Mouse (Mus musculus) midbrain, embryonic 10.5 days (tissue): Measurements from ENCODE around the gene Myh7. TPM values are rescaled to one million over a fixed set of nuclear protein-coding genes. Genes with fewer than 3 reads are reported as not detected.
"Not testable (repeated sequence)": the region's sequence is repeated elsewhere in the genome, so short reads cannot be mapped to it uniquely, and the experiment has no call there.

ENCODE experiments used
- DNase-seq: peaks from one replicate; pipeline ENCODE4 v3.0.0-alpha.2; 2017; ENCODE audit warnings: low spot score
- H3K27ac ChIP-seq: fragments of 300-500 bp; sonication (generic); replicated peaks from 2 replicates; pipeline ENCODE4 v1.5.1; 2016; ENCODE audit warnings: mild to moderate bottlenecking
- H3K27me3 ChIP-seq: fragments of 300-500 bp; sonication (generic); 2 replicates; pipeline ENCODE4 v1.6.1; 2016; ENCODE audit warnings: low read depth, mild to moderate bottlenecking; ENCODE audit not compliant: poor library complexity, severe bottlenecking
- H3K36me3 ChIP-seq: fragments of 300-500 bp; sonication (generic); 2 replicates; pipeline ENCODE4 v1.6.1; 2016; ENCODE audit warnings: mild to moderate bottlenecking, moderate library complexity
- H3K4me1 ChIP-seq: fragments of 300-500 bp; sonication (generic); 2 replicates; pipeline ENCODE4 v1.6.1; 2016
- H3K4me3 ChIP-seq: fragments of 300-500 bp; sonication (generic); 2 replicates; pipeline ENCODE4 v1.5.1; 2016; ENCODE audit warnings: mild to moderate bottlenecking, moderate library complexity
- H3K9me3 ChIP-seq: fragments of 300-500 bp; sonication (generic); replicated peaks from 2 replicates; pipeline ENCODE4 v1.6.1; 2016; ENCODE audit warnings: mild to moderate bottlenecking
- WGBS: fragments of 180-500 bp; shearing (Covaris S2); methylation state at CpG from one replicate; pipeline ENCODE4 v1.1.7; 2016; 5-methylcytosine and 5-hydroxymethylcytosine counted together
- polyA plus RNA-seq: library from polyadenylated mRNA; unstranded; fragments of >200 nt; fragmentation: Nextera tagmentation; extraction: Ambion mirVana; gene quantifications from 2 replicates; pipeline ENCODE4 v1.2.1, GENCODE M21; 2016

The Myh7 gene
- polyA plus RNA-seq, 1 experiment from 2014 or later = 0.96 TPM

DNA sequence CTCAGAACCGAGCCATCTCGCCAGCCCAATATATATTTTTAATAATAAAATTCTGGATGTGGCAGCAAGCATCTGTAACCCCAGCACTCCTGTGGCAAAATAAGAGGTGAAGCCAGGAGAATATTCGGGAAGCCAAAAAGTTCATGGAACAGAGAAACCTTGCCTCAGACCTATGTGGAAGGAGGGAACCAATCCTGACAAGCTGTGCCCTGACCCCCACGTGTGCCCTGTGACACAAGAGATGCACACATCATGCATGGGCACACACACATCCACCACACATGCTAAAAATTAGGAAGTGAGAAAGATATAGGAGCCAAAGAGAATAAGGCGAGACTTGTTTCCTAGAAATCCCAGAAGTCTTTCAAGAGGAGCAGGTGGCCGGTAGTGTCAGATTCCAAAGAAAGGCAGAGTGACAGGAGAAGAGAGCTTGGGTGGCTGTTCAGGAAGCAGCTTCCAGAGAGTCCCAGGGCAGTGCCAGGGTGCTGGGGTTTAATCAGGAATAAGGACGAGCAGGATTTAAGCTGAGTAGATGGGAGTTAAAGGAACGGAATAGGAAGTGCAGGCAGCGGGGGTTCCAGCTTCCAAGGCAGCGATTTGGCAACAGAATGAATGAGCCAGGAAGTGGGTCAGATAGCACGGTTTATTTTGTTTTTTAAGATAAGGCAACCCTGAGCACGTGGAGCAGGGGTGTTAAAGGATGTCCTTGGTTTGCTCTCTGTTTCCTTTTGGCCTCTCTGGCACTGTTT lies 7.7 kb upstream of the Myh7 start:
- no peak overlapping the region; the same call in 1 of the 2 replicates for H3K27ac ChIP-seq
- H3K4me1 ChIP-seq = peaks cover 32% of the 10 kb centered on the region
- H3K4me3 ChIP-seq = no peak overlapping the region
- H3K36me3 ChIP-seq = no peaks in the 10 kb centered on the region
- 57% methylated on average over 12 of the region's 12 CpGs for WGBS
- peaks cover 3% of the 10 kb centered on the region; the same call in 1 of the 2 replicates for H3K9me3 ChIP-seq
- no peaks in the 10 kb centered on the region for H3K27me3 ChIP-seq
- DNase-seq = no peak

GRCm38 (mm10) chr14:55001446-55001845 lies 7.0 kb upstream of the Myh7 start:
- H3K4me1 ChIP-seq = peaks cover 38% of the 10 kb centered on the region
- H3K27me3 ChIP-seq = no peaks in the 10 kb centered on the region
- no peak overlapping the region for H3K4me3 ChIP-seq
- H3K27ac ChIP-seq = no peak overlapping the region
- H3K36me3 ChIP-seq = no peaks in the 10 kb centered on the region
- DNase-seq = no peak
- WGBS = 97% methylated on average over 2 of the region's 2 CpGs
- peaks cover 3% of the 10 kb centered on the region; the same call in 1 of the 2 replicates for H3K9me3 ChIP-seq

GRCm38 (mm10) chr14:55000814-55001213 lies 6.4 kb upstream of the Myh7 start:
- WGBS = 89% methylated on average over 6 of the region's 6 CpGs
- no peaks in the 10 kb centered on the region for H3K27me3 ChIP-seq
- no peak overlapping the region for H3K4me3 ChIP-seq
- no peaks in the 10 kb centered on the region for H3K36me3 ChIP-seq
- H3K9me3 ChIP-seq = peaks cover 3% of the 10 kb centered on the region; the same call in 1 of the 2 replicates
- H3K4me1 ChIP-seq = peaks cover 45% of the 10 kb centered on the region
- DNase-seq = no peak
- no peak overlapping the region for H3K27ac ChIP-seq

DNA sequence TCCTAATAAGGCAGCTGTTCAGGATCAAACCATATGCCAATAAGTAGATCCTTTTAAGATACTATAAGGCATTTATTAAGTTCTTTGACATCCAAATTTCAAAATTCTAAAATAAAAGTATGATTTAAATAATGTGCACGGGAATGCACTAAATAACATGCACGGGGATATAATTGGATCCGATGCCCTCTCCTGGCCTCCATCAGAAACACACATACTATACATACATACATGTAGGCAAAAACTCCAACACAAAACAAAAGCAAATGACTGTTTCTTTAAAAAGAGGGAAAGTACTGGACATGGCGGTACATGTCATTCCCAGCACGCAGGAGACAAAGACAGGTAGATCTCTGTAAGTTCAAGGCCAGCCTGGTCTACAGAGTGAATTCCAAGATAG lies 5.4 kb upstream of the Myh7 start:
- WGBS = 90% methylated on average over 5 of the region's 5 CpGs
- not testable (repeated sequence) for H3K27ac ChIP-seq, H3K4me3 ChIP-seq, H3K9me3 ChIP-seq, DNase-seq, H3K27me3 ChIP-seq, H3K36me3 ChIP-seq
- H3K4me1 ChIP-seq = peaks cover 52% of the 10 kb centered on the region

DNA sequence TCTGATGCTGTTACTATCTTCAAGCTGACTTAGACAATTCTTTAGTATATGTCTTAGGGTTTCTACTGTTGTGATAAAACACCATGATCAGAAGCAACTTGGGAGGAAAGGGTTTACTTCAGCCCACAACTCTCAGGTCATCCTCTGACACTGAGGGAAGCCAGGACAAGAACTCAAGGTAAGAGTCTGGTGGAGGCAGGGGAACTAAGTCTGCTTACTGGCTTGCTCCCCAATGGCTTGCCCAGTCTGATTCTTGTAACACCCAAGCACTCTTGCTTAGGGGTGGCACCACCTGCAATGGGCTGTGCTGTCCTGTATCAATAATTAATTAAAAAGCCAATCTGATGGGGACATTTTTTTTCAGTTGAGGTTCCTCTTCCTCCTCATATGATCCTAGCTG lies 4.3 kb upstream of the Myh7 start:
- Histone ChIP-seq H3K4me3 (no peak overlapping the region), H3K27me3 (peaks cover 3% of the 10 kb centered on the region; the same call in 1 of the 2 replicates), H3K4me1 (peaks cover 52% of the 10 kb centered on the region), H3K36me3 (no peaks in the 10 kb centered on the region), H3K27ac (no peak overlapping the region), H3K9me3 (peaks cover 3% of the 10 kb centered on the region; the same call in 1 of the 2 replicates)
- no peak for DNase-seq

DNA sequence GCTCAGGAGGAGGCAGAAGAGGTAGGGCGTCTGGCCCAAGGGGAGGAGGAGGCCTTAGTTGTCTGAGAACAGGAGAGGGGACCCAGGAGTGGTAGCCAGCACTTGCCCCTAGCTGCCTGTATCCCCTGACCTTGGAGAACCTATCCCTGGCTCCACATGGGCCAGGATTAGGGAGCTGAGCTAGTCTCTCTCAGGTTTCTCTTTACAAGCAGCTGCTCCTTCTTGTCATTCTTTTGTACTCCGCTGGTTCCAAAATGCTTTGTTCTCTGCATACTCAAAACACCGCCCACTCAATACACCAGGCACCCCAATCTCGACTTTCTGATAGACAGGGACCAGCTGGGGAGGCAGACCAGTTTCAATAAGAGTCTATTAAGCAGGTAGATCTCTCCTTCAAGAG lies 2.9 kb upstream of the Myh7 start:
- Histone ChIP-seq H3K36me3 (no peaks in the 10 kb centered on the region), H3K4me3 (no peak overlapping the region), H3K9me3 (peaks cover 3% of the 10 kb centered on the region; the same call in 1 of the 2 replicates), H3K4me1 (peaks cover 53% of the 10 kb centered on the region), H3K27me3 (peaks cover 16% of the 10 kb centered on the region), H3K27ac (peak overlapping the region; percentile 91)
- peak; percentile 27 for DNase-seq
- 24% methylated on average over 4 of the region's 4 CpGs for WGBS

DNA sequence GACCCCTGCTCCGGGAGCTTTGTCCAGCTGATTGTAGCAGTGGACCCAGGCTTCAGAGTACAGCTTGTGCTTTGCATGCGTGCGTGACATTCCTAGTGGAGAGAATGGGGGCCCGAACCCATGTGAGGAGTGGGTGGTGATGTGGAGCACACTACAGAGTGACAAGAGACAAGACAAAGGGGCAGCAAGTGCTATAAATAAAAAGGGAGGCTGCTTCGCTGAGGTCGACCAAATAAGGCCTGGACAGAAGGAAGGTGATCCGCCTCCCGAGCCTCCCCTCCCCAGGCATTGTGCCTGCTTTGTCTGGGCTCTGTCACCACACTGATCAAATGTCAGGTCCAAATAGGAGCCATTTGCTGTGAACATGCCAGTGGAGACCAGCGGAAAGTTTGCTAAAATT lies 2.4 kb upstream of the Myh7 start:
- Histone ChIP-seq H3K9me3 (peaks cover 3% of the 10 kb centered on the region; the same call in 1 of the 2 replicates), H3K27ac (peak overlapping the region; percentile 91), H3K4me3 (no peak overlapping the region), H3K36me3 (no peaks in the 10 kb centered on the region), H3K4me1 (peaks cover 52% of the 10 kb centered on the region), H3K27me3 (peaks cover 21% of the 10 kb centered on the region)
- WGBS = 45% methylated on average over 9 of the region's 9 CpGs
- DNase-seq = peak; percentile 34

GRCm38 (mm10) chr14:54995457-54996138 lies 1.2 kb upstream of the Myh7 start:
- 22% methylated on average over 14 of the region's 14 CpGs for WGBS
- H3K4me1 ChIP-seq = peaks cover 52% of the 10 kb centered on the region
- H3K27me3 ChIP-seq = peaks cover 21% of the 10 kb centered on the region
- H3K9me3 ChIP-seq = no peaks in the 10 kb centered on the region
- DNase-seq = peak; percentile 77
- peak overlapping the region; percentile 91 for H3K27ac ChIP-seq
- H3K36me3 ChIP-seq = no peaks in the 10 kb centered on the region
- H3K4me3 ChIP-seq = peak overlapping the region; percentile 33; the same call in 1 of the 2 replicates

DNA sequence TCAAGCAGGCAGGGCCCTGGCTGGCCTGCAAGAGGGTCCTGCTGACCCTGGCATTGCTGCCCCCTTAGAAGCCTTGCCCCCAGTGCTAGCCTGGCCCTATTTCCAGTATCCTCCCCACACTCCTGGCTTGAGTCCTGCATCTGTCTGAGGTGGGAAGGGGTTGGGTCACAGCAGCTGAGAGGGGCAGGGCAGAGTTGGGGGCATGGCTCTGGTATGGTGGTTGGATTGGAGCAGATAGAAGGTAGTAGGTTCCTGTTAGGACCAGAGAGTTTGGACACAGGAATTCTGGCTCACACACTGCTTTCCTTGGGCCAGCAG lies 402 bp upstream of the Myh7 start:
- peak; percentile 36 for DNase-seq
- H3K9me3 ChIP-seq = no peaks in the 10 kb centered on the region
- peak overlapping the region; percentile 91 for H3K27ac ChIP-seq
- H3K4me1 ChIP-seq = peaks cover 52% of the 10 kb centered on the region
- H3K27me3 ChIP-seq = peaks cover 21% of the 10 kb centered on the region
- peak overlapping the region; percentile 33; the same call in 1 of the 2 replicates for H3K4me3 ChIP-seq
- H3K36me3 ChIP-seq = no peaks in the 10 kb centered on the region

- Histone ChIP-seq H3K4me3 (no peak overlapping the region), H3K36me3 (no peaks in the 10 kb centered on the region), H3K27ac (peak overlapping the region; percentile 91), H3K4me1 (peaks cover 52% of the 10 kb centered on the region), H3K9me3 (no peaks in the 10 kb centered on the region), H3K27me3 (peaks cover 21% of the 10 kb centered on the region)
- DNase-seq = no peak
- 69% methylated on average over 10 of the region's 10 CpGs for WGBS
Observed at GRCm38 (mm10) chr14:54993636-54994035, 790 bp downstream of the Myh7 start.

- H3K4me1 ChIP-seq = peaks cover 47% of the 10 kb centered on the region
- DNase-seq = no peak
- WGBS = 93% methylated on average over 10 of the region's 10 CpGs
Observed at GRCm38 (mm10) chr14:54992196-54992595, 2.2 kb downstream of the Myh7 start.

GRCm38 (mm10) chr14:54989886-54990441 lies 4.5 kb downstream of the Myh7 start:
- Histone ChIP-seq H3K27ac (no peak overlapping the region), H3K27me3 (peaks cover 21% of the 10 kb centered on the region), H3K4me3 (no peak overlapping the region), H3K4me1 (peaks cover 24% of the 10 kb centered on the region), H3K36me3 (no peaks in the 10 kb centered on the region), H3K9me3 (no peaks in the 10 kb centered on the region)
- DNase-seq = no peak
- 88% methylated on average over 8 of the region's 8 CpGs for WGBS

More at GRCm38 (mm10) chr14:54992196-54992595, 2.2 kb downstream of the Myh7 start:
- no peaks in the 10 kb centered on the region for H3K36me3 ChIP-seq
- H3K9me3 ChIP-seq = no peaks in the 10 kb centered on the region
- peaks cover 21% of the 10 kb centered on the region for H3K27me3 ChIP-seq
- H3K4me3 ChIP-seq = no peak overlapping the region
- H3K27ac ChIP-seq = no peak overlapping the region

DNA sequence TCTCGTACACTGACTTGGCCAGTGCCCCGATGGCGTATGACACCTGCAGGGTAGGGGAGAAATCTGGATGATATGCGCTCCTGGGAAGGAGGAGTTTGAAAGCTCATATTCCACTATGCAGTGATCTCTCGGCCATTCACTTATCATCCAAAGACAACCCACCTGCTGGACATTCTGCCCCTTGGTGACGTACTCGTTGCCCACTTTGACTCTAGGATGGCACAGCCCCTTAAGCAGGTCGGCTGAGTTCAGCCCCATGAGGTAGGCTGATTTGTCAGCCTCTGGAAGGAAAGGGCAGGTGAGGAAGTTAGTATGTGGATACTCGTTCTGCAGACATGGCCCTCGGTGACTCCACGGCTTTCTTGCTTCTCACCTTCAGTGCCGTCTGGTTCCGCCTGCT lies 5.5 kb downstream of the Myh7 start:
- H3K4me1 ChIP-seq = peaks cover 13% of the 10 kb centered on the region
- H3K27me3 ChIP-seq = peaks cover 20% of the 10 kb centered on the region
- no peak overlapping the region for H3K4me3 ChIP-seq
- no peaks in the 10 kb centered on the region for H3K9me3 ChIP-seq
- 94% methylated on average over 13 of the region's 13 CpGs for WGBS
- no peaks in the 10 kb centered on the region for H3K36me3 ChIP-seq
- H3K27ac ChIP-seq = no peak overlapping the region
- no peak for DNase-seq
